Mouse (Mus musculus): ENCODE results near the gene Fam228b. TPM values are rescaled to one million over a fixed set of nuclear protein-coding genes. Genes with fewer than 3 reads are reported as not detected.
"Not testable (repeated sequence)": the region's sequence is repeated elsewhere in the genome, so short reads cannot be mapped to it uniquely, and the experiment has no call there.

The Fam228b gene
- 10 to 100 TPM in 1 of 2 experiments, 1 to 10 TPM in 1; 8.6 to 17.3 TPM for total RNA-seq (2021)
- long read RNA-seq, experiment 1, partial matches to known transcripts, result 0 of 2 reads
- long read RNA-seq, experiment 1, other reads (novel, unspliced or antisense), result 2 of 2 reads
- long read RNA-seq, experiment 2, partial matches to known transcripts, result 0 of 4 reads
- long read RNA-seq, experiment 2, other reads (novel, unspliced or antisense), result 4 of 4 reads

DNA sequence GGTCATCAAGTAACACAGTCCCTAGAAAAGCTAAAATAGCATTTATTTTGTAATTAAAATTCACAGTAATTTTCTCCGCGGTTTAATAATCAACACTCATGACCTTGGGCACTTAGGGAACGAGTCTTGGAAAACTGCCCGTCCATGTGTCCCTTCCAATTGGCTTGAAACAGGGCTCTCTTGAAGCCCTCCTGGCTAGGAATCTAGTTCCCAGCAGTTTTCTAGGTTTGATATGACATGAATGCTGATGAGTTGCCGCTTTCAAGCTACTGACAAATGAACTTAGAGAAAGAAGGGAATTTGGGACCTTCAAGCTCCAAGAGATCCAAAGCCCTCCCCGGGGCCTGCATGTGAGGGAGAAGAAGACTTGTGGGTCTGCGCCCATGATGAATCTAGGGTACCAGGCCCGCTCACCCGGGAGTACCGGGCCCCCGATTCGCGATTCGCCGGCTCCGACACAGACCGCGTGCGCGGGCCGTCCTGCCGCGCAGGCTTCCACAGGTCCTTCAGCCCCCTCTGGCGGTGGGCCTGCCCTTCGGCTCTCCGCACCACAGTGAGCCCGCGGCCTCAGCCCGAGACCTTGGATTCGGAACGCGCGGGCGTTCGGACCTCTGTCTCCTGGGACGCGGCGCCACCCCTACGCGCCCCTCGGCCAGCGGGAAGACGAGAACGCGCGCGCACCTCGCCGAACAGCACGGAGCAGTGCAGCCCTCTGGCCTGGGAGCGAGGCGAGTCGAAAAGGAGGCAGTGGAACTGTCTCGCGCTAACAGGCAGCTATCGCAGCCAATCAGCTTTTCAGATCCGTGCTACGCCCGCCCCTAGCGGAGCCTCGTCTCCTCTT is at the start of gene Fam228b, which contains the start of gene Pfn4:
Gene Fam228b, minus strand, starts transcription at position 776 of the 841 bp plus-strand sequence.
Gene Pfn4, plus strand, starts transcription at position 531 of the 841 bp plus-strand sequence.
- DNase-seq, result peak; percentile 98

- peak; percentile 99 for DNase-seq
Observed at GRCm38 (mm10) chr12:4817361-4818101, 48.5 kb upstream of the Fam228b start, which contains the start of gene Sf3b6. Sf3b6 (plus strand) TSS chr12:4817544.

- DNase-seq, result no peak
Observed at GRCm38 (mm10) chr12:4816680-4817360, 47.8 kb upstream of the Fam228b start.

GRCm38 (mm10) chr12:4813636-4814035 is 44.6 kb upstream of the Fam228b start:
- no peak for DNase-seq

DNA sequence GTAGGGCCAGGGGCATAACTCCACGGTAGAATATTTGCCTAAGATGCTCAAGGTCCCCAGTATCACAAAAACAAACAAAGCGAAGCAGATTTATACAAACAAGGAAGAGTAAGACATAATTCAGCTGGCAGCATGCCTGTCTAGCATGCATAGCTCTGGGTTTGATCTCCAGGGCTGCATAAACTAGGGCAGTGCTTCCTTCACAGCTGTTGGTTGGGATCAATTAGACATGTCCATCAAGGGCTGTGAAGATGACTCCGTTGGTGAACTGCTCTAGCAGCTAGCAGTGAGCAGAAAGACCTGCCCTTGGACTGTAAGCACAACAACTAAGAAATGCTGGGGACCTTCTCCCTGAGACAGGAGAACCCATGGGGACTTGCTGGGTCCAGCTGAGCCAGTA is 42.6 kb upstream of the Fam228b start:
- DNase-seq, result no peak

GRCm38 (mm10) chr12:4811036-4811435 is 42.0 kb upstream of the Fam228b start:
- DNase-seq, result no peak

DNA sequence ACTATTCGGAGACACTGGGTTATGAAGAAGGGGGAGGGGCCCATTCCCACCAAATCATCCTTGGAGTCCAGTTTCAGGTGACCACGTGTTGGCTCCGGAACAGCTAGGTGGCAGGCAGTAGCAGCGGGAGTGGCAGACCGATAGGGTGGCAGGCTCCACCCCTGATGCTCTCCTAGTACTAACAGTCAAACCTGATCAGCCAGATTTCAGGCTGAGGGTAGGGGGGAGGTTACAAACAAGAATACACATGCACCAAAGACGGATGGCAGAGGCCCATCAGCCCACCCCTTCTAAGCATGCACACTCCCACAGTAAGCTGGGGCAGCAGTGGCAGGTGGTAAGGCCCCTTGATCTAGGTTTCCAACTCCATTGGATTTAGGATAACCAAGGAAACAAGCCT is 28.4 kb upstream of the Fam228b start:
- DNase-seq, result not testable (repeated sequence)

DNA sequence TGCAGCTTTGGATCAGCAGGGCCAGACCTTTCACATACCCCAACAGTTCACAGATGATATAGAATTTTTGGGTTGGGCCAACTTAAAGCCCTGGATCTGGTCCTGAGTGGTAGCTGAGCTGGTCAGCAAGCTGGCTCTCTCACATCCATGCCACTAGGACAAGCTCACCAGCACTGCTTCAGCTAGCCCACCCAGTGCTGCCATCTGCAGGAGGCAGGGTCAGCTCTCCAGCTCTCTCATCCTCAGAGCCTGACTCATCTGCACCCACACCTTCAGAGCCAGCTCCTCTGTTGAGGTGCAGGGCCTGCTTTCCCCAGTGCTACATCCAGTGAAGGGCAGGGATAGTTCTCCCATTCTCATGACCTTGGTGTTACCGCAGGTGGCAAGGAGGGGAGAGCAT is 24.7 kb upstream of the Fam228b start:
- peak; percentile 24 for DNase-seq

DNA sequence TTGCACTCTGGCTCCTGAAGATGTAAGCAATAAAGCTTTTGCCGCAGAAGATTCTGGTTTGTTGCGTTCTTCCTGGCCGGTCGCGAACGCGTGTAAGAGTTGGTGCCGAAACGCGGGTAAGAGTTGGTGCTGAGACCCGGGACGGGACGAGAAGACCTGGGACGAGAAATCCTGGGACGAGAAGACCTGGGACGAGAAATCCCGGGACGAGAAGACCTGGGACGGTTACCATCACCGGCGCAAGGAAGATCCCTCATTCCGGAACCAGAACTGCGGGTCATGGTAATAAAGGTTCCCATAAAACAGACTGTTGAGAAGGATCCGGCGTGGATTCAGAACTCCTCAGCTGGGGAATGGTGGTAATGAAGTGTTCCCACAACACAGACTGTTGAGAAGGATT is 19.1 kb upstream of the Fam228b start:
- not testable (repeated sequence) for DNase-seq

DNA sequence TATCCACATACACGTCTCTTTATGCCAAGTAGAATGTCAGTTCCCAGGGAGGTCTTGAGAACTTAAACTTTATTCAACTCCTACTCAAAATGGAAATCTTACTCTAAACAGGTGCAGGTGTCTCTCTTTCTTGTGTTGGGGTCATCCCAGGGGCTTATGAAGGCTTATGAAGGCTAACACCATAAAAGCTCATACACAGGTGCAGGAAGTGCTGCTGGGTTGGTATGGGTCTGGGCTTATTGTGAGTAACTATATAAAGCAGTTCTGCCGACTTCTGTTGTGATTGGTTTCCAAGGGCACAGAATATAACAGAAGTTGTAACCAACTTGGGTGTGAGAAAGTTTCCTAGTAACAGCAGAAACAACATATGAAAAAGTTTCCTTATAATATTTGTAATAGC is 15.4 kb upstream of the Fam228b start:
- no peak for DNase-seq

DNA sequence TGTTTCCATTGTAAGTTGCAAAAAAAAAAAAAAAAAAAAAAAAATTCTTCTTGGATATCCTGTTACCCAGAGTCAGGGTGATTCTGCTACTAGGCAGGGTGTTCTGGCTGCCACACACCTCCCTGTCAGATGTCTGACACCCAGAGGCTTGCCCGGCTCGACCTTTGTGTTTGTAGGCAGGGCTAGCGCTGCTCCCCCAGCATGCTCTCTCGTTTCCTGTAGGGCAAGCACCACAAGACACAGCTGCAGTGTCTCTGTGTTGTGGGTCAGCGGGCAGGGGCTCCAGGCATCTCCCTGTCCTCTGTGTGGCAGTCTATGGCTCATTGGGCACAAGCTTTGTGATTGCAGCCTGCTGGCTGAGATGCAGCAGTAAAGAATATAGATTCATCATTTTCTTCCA is 14.5 kb upstream of the Fam228b start:
- no peak for DNase-seq

GRCm38 (mm10) chr12:4781725-4782404 is 12.8 kb upstream of the Fam228b start:
- not testable (repeated sequence) for DNase-seq

DNA sequence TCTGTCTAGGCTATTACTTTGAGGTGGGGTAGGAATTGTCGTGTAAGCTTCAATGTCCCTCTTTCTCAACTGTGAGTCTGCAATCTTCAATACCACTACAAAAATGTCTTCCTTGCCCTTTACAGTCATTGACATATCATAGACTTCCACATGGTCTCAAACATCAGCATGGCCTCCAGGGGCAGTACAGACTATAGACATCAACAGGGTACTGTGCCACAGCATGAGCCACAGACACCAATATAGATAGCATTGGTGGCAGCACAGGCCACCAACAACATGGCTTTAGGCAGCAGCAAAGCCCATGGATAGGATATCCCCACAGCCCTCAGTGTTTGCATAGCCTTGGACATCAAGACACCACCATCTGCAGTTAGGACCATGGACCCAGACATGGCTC is 12.2 kb upstream of the Fam228b start:
- no peak for DNase-seq

GRCm38 (mm10) chr12:4780245-4780644 is 11.2 kb upstream of the Fam228b start:
- DNase-seq, result no peak

GRCm38 (mm10) chr12:4777734-4778133 is 8.7 kb upstream of the Fam228b start:
- DNase-seq, result no peak

DNA sequence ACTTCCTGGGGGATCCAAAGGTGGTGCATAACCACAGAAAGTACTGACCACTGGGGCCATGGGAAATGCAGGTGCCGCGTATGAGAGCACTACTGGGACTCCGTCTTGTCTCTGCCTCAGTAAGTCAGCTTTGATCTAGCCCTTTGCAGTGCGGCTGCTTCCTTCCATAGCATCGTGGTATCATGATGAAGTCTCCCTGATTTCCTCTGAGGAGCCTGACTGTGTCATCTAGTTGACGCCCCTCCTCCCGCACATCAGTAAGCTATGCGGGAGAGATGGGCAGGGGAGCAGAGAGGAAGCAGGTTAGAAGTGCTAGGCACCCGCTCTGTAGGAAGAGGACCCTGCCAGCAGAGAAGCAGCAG is 6.5 kb upstream of the Fam228b start:
- DNase-seq, result no peak

- DNase-seq, result no peak
Observed at GRCm38 (mm10) chr12:4774895-4775587, 6.0 kb upstream of the Fam228b start.

DNA sequence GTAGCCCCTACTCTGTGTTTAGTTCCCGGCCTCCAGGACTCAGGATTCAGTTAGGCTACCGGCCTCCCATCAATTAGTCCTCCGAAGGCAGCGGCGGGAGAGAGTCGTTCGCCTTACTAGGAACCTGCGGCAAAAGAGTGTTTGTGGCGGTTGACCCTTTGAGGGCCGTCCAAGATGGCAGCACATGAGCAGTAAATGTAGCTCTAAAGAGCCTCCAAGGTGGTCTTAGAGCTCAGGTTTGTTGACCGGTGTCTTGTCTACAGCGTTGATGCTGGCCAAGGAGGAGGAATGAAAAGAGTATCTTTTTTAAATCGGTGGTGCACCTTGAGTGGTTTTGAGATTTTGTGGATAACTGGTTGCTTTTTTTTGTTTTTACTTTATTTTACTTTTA is 261 bp upstream of the Fam228b start:
- no peak for DNase-seq

- DNase-seq, result no peak
Observed at GRCm38 (mm10) chr12:4757060-4757459, 12.0 kb downstream of the Fam228b start.

GRCm38 (mm10) chr12:4754451-4754850 is 14.6 kb downstream of the Fam228b start:
- DNase-seq, result not testable (repeated sequence)

- peak; percentile 48 for DNase-seq
Observed at GRCm38 (mm10) chr12:4744486-4744885, 24.6 kb downstream of the Fam228b start.
